Comparison of ENCODE assay signal across 8 mouse cellular contexts in the genomic region with DNA sequence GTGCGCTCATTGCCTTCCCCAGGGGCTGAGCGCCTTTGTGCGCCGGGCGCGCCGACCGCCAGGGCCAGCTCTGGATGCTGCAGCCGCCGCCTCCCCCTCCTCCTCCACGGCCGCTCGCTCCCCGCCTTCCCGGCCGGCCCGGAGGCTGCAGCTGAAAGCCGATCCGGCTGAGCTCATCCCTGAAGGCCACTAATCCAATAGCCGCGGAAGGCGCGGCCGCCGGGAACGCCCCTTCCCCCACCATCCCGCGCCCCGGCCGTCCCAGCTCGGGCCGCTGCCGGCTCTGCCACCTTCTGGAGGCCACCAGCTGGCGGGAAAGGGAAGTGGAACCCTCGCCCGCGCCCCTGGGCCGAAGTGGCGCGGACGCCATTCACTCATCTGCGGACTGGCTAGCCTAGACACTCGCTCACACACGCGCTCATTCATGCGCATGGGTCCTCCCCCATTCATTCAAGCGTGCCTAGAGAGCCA. TPM values are rescaled to one million over a fixed set of nuclear protein-coding genes. Genes with fewer than 3 reads are reported as not detected.
DNase-seq lines count a peak whose midpoint lies in the region; ATAC-seq and TF ChIP-seq lines count a peak whose summit lies in the region.

Gene Spsb4 (minus strand): TSS at position 167 of the 471 bp plus-strand sequence.

- no peaks in the 10 kb centered on the region for H3K27me3 ChIP-seq in Patski
- H3K27me3 ChIP-seq in hindbrain, embryonic 14.5 days (ENCODE audit: control insufficient read depth, insufficient read depth, low read length) = no peaks in the 10 kb centered on the region

- H3K27ac ChIP-seq in hindbrain, embryonic 14.5 days = peak within 1 kb of the TSS; percentile 96
- peak within 1 kb of the TSS; percentile 59; the same call in 1 of the 2 replicates for H3K27ac ChIP-seq in left cerebral cortex, adult 2 months

- in situ Hi-C loops in Patski (cut with MboI; ENCODE audit: low pct_unique_long_range_greater_than_20kb) = loop anchor here (5.0 kb wide), 1 partner anchor 56 kb away; no protein-coding TSS in a partner anchor

- no peaks in the 10 kb centered on the region for H3K9me3 ChIP-seq in hindbrain, embryonic 14.5 days (ENCODE audit: control insufficient read depth, low read length)

- no peak for DNase-seq in Patski (ENCODE audit: low read depth, low spot score)
- DNase-seq in cerebellum, postnatal 14 days = peak; percentile 78 to 82
- DNase-seq in gastrocnemius, adult 18-20 months (ENCODE audit: low spot score) = peak; percentile 85
- DNase-seq in hindbrain, embryonic 14.5 days (ENCODE audit: low spot score) = peak; percentile 81
- peak; percentile 61 to 72 for DNase-seq in left cerebral cortex, adult 2 months (ENCODE audit: extremely low spot score in 1 of 2, low spot score in 2 of 2)
- peak; percentile 85 to 92 for DNase-seq in lung, postnatal 4 days
- peak; percentile 87 for DNase-seq in retina, postnatal 7 days (ENCODE audit: low read depth, low spot score)
- peak; percentile 78 for DNase-seq in urinary bladder, postnatal 14 days (ENCODE audit: low spot score)

- peak within 1 kb of the TSS; percentile 68 for H3K4me2 ChIP-seq in hindbrain, embryonic 14.5 days (replicated peaks)

- peak; percentile 83 for ATAC-seq in Patski
- peak; percentile 89 for ATAC-seq in hindbrain, embryonic 14.5 days (ENCODE audit: low FRiP score)

- CTCF ChIA-PET in Patski (lab: Charles Lee) = interaction anchor here (0.8 to 2.6 kb wide), 9 partner anchors 38 to 142 kb away, joined by 3 to 8 read pairs (median 3); no protein-coding TSS in a partner anchor

- intact Hi-C loops in left cerebral cortex, adult 2 months (cut with DNase I) = loop anchor here (2.0 to 5.0 kb wide), 2 partner anchors 49 to 58 kb away; no protein-coding TSS in a partner anchor

- POLR2A ChIA-PET in Patski (lab: Charles Lee) = interaction anchor here (0.6 to 2.5 kb wide), 5 partner anchors 55 to 732 kb away, joined by 3 to 11 read pairs (median 6); no protein-coding TSS in a partner anchor

- TF ChIP-seq CTCF in Patski (IDR thresholded peaks at IDR 0.05) = no peak
- TF ChIP-seq CTCF in left cerebral cortex, adult 2 months (IDR thresholded peaks at IDR 0.05) = peak; percentile 57

- under 1% methylated on average over 29 of the region's 47 CpGs for WGBS in hindbrain, embryonic 14.5 days

- H3K36me3 ChIP-seq in hindbrain, embryonic 14.5 days (replicated peaks; ENCODE audit: control insufficient read depth, insufficient read depth) = no peaks in the 10 kb centered on the region

- H3K9ac ChIP-seq in hindbrain, embryonic 14.5 days = peak within 1 kb of the TSS; percentile 85

- H3K4me1 ChIP-seq in hindbrain, embryonic 14.5 days (replicated peaks; ENCODE audit: control insufficient read depth, insufficient read depth, low read length) = peaks cover 43% of the 10 kb centered on the region

- peak within 1 kb of the TSS; percentile 61 for H3K4me3 ChIP-seq in hindbrain, embryonic 14.5 days (replicated peaks; ENCODE audit: low read length)
- peak within 1 kb of the TSS; percentile 65 for H3K4me3 ChIP-seq in left cerebral cortex, adult 2 months

RNA-seq across cellular contexts. Expression of gene Spsb4, which starts in this region (rescaled TPM):
- 19.0 TPM for polyA plus RNA-seq in Patski (2021)
- total RNA-seq in gastrocnemius, adult 18-20 months (2021) = 1 to 10 TPM; 1.3 to 2.2 TPM
- 26.6 and 34.0 TPM in 2 replicates for polyA plus RNA-seq in hindbrain, embryonic 14.5 days (2014; fragmentation: Nextera tagmentation; extraction: Ambion mirVana)
- 1 to 10 TPM; 5.2 to 5.6 TPM for total RNA-seq in left cerebral cortex, adult 2 months (2021)
